In genomic region chr13:26283397-26284072, GRCm38 (mm10) we compare ENCODE assay signal across 9 mouse cellular contexts.
DNase-seq lines count a peak whose midpoint lies in the region; ATAC-seq and TF ChIP-seq lines count a peak whose summit lies in the region.
"Had no signal": no experiment of that assay in that cellular context is flagged by ENCODE, and none has a peak within 500 bp of the region (broad histone marks: within the 10 kb centered on the region; RNA-seq: fewer than 3 reads in every experiment).

No protein-coding gene starts in this region.

- H3K27ac ChIP-seq in forebrain, embryonic 13.5 days: no peak overlapping the region
- H3K27ac ChIP-seq in forebrain, embryonic 12.5 days: no peak overlapping the region
- H3K27ac ChIP-seq in midbrain, embryonic 14.5 days (replicated peaks; ENCODE audit: low read depth, low read length): no peak overlapping the region
- H3K27ac ChIP-seq in midbrain, embryonic 15.5 days: no peak overlapping the region
- no peak overlapping the region for H3K27ac ChIP-seq in hindbrain, postnatal 0 days

- peak; percentile 91 for ATAC-seq in forebrain, embryonic 13.5 days
- ATAC-seq in forebrain, embryonic 12.5 days (ENCODE audit: low FRiP score): no peak
- ATAC-seq in midbrain, embryonic 14.5 days (ENCODE audit: low FRiP score, low TSS enrichment): no peak
- no peak; the same call in 1 of the 2 replicates for ATAC-seq in midbrain, embryonic 15.5 days (replicated peaks)
- ATAC-seq in hindbrain, postnatal 0 days: peak; percentile 85

- DNase-seq in midbrain, embryonic 14.5 days: peak; percentile 10
- peak; percentile 55 for DNase-seq in hindbrain, postnatal 0 days (ENCODE audit: low spot score)
- DNase-seq in yolk sac, embryonic 10.5 days (ENCODE audit: low spot score): peak; percentile 15
- no peak for DNase-seq in spleen, postnatal 10 days (ENCODE audit: low spot score in 2 of 2)
- DNase-seq in left cerebral cortex, adult 18-20 months (ENCODE audit: low spot score in 2 of 2): no peak

- no peak overlapping the region for H3K9ac ChIP-seq in forebrain, embryonic 13.5 days
- H3K9ac ChIP-seq in forebrain, embryonic 12.5 days: no peak overlapping the region
- no peak overlapping the region for H3K9ac ChIP-seq in midbrain, embryonic 14.5 days (replicated peaks; ENCODE audit: low read length)
- H3K9ac ChIP-seq in midbrain, embryonic 15.5 days: no peak overlapping the region
- no peak overlapping the region for H3K9ac ChIP-seq in hindbrain, postnatal 0 days (replicated peaks; ENCODE audit: low read length)

- H3K9me3 ChIP-seq in forebrain, embryonic 13.5 days (replicated peaks): no peaks in the 10 kb centered on the region
- H3K9me3 ChIP-seq in forebrain, embryonic 12.5 days: no peaks in the 10 kb centered on the region
- H3K9me3 ChIP-seq in midbrain, embryonic 14.5 days (ENCODE audit: control insufficient read depth, low read length): no peaks in the 10 kb centered on the region
- no peaks in the 10 kb centered on the region for H3K9me3 ChIP-seq in midbrain, embryonic 15.5 days
- no peaks in the 10 kb centered on the region for H3K9me3 ChIP-seq in hindbrain, postnatal 0 days (ENCODE audit: low read length)

- H3K4me1 ChIP-seq in forebrain, embryonic 13.5 days: no peaks in the 10 kb centered on the region
- H3K4me1 ChIP-seq in forebrain, embryonic 12.5 days: no peaks in the 10 kb centered on the region
- no peaks in the 10 kb centered on the region for H3K4me1 ChIP-seq in midbrain, embryonic 14.5 days (ENCODE audit: control insufficient read depth, insufficient read depth, low read length)
- no peaks in the 10 kb centered on the region for H3K4me1 ChIP-seq in midbrain, embryonic 15.5 days
- no peaks in the 10 kb centered on the region; the same call in 1 of the 2 replicates for H3K4me1 ChIP-seq in hindbrain, postnatal 0 days (ENCODE audit: insufficient read depth, low read length)

- H3K36me3 ChIP-seq in forebrain, embryonic 13.5 days (ENCODE audit: poor library complexity, severe bottlenecking): no peaks in the 10 kb centered on the region
- no peaks in the 10 kb centered on the region for H3K36me3 ChIP-seq in forebrain, embryonic 12.5 days (replicated peaks)
- no peaks in the 10 kb centered on the region for H3K36me3 ChIP-seq in midbrain, embryonic 14.5 days (ENCODE audit: control insufficient read depth, insufficient read depth, low read length)
- H3K36me3 ChIP-seq in midbrain, embryonic 15.5 days (replicated peaks): no peaks in the 10 kb centered on the region
- no peaks in the 10 kb centered on the region for H3K36me3 ChIP-seq in hindbrain, postnatal 0 days (ENCODE audit: insufficient read depth, low read length)

- no peaks in the 10 kb centered on the region for H3K27me3 ChIP-seq in forebrain, embryonic 13.5 days
- H3K27me3 ChIP-seq in forebrain, embryonic 12.5 days: no peaks in the 10 kb centered on the region
- H3K27me3 ChIP-seq in midbrain, embryonic 14.5 days (ENCODE audit: control insufficient read depth, insufficient read depth, low read length): no peaks in the 10 kb centered on the region
- H3K27me3 ChIP-seq in midbrain, embryonic 15.5 days (replicated peaks): no peaks in the 10 kb centered on the region
- no peaks in the 10 kb centered on the region for H3K27me3 ChIP-seq in hindbrain, postnatal 0 days (ENCODE audit: insufficient read depth, low read length)
- H3K27me3 ChIP-seq: megakaryocyte, embryonic 14.5 days had no signal

- no peak for TF ChIP-seq CTCF in hindbrain, postnatal 0 days (IDR thresholded peaks at IDR 0.05; ENCODE audit: low read depth)

- H3K4me2 ChIP-seq in forebrain, embryonic 13.5 days: no peak overlapping the region
- H3K4me2 ChIP-seq in forebrain, embryonic 12.5 days: no peak overlapping the region
- no peak overlapping the region for H3K4me2 ChIP-seq in midbrain, embryonic 14.5 days (ENCODE audit: low read length)
- H3K4me2 ChIP-seq in midbrain, embryonic 15.5 days: no peak overlapping the region
- H3K4me2 ChIP-seq in hindbrain, postnatal 0 days (ENCODE audit: low read depth, low read length): no peak overlapping the region

- 67% methylated on average over 6 of the region's 6 CpGs for WGBS in forebrain, embryonic 13.5 days
- 79% methylated on average over 6 of the region's 6 CpGs for WGBS in forebrain, embryonic 12.5 days
- 83% methylated on average over 6 of the region's 6 CpGs for WGBS in midbrain, embryonic 14.5 days
- WGBS in midbrain, embryonic 15.5 days: 72% methylated on average over 6 of the region's 6 CpGs
- WGBS in hindbrain, postnatal 0 days: 44% methylated on average over 6 of the region's 6 CpGs

- no peak overlapping the region for H3K4me3 ChIP-seq in forebrain, embryonic 13.5 days
- H3K4me3 ChIP-seq in forebrain, embryonic 12.5 days (replicated peaks): no peak overlapping the region
- H3K4me3 ChIP-seq in midbrain, embryonic 14.5 days (replicated peaks; ENCODE audit: low read depth, low read length): no peak overlapping the region
- H3K4me3 ChIP-seq in midbrain, embryonic 15.5 days: no peak overlapping the region
- no peak overlapping the region for H3K4me3 ChIP-seq in hindbrain, postnatal 0 days (ENCODE audit: low read length)
- H3K4me3 ChIP-seq: megakaryocyte, embryonic 14.5 days had no signal

Comparison
In these comparisons a context has a peak if more than half of its experiments do, and no peak if none do; other contexts are left out.
1. ATAC-seq: peak in forebrain, embryonic 13.5 days (single experiment) and hindbrain, postnatal 0 days (single experiment); none in forebrain, embryonic 12.5 days (single experiment), midbrain, embryonic 14.5 days (single experiment) and midbrain, embryonic 15.5 days (single experiment).
2. DNase-seq: peak in midbrain, embryonic 14.5 days (single experiment), hindbrain, postnatal 0 days (single experiment) and yolk sac, embryonic 10.5 days (single experiment); none in spleen, postnatal 10 days (0 of 2) and left cerebral cortex, adult 18-20 months (0 of 2).